Mouse (Mus musculus): ENCODE measurements around the gene Rpl38. TPM values are rescaled to one million over a fixed set of nuclear protein-coding genes. Genes with fewer than 3 reads are reported as not detected.
"Not testable (repeated sequence)": the region's sequence is repeated elsewhere in the genome, so short reads cannot be mapped to it uniquely, and the experiment has no call there.

Rpl38 gene
- polyA plus RNA-seq, 1 experiment from 2014 or later, result 598 TPM

DNA sequence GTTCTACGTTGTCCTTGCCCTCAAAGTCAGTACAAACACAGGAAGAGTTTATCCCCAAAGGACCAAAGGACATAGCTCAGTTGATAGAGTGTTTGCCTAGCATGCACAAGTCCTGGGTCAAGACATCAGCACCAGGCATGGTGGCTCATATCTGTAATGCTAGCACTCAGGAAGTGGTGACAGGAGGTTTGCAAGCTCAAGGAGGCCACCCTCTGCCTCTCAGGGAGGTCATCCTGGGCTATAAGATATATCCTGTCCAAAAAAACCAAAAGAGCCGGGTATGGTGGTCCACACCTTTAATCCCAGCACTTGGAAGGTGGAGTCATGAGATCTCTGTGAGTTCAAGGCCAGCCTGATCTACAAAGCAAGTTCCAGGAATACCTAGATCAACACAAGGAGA is 2.9 kb upstream of the Rpl38 start:
- WGBS (ENCODE audit: insufficient replicate concordance), result 11% methylated on average over 2 of the region's 2 CpGs
- no peak for ATAC-seq (ENCODE audit: low read depth)

DNA sequence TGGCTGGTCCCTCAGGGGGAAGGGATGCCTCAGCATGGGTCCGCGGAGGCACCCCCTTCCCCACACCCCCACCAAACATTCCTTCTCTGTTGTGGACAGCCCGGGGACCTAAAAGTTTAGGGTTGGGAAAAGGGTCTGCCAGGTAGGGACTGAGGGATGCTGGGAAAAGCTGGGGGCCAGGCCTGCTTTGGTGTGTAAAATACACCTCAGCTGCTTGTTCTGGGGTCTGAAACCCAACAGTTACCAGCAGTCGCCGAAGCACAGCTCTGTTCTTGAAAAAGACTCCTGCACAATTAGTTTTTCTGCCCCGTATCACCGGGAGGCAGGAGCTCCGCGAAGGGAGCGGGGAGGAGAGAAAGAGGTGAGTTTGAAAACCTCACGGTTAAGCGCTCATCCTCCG is 1.5 kb upstream of the Rpl38 start:
- Histone ChIP-seq H3K4me3 (ENCODE audit: low read depth, low read length) (no peak overlapping the region), H3K27me3 (ENCODE audit: control insufficient read depth, insufficient read depth, low read depth, low read length) (peaks cover 3% of the 10 kb centered on the region; the same call in 1 of the 2 replicates), H3K36me3 (ENCODE audit: control insufficient read depth, insufficient read depth) (peaks cover 11% of the 10 kb centered on the region), H3K9ac (ENCODE audit: low read depth, low read length) (no peak overlapping the region), H3K4me1 (ENCODE audit: control insufficient read depth, low read depth, low read length) (peaks cover 20% of the 10 kb centered on the region), H3K9me3 (replicated peaks; ENCODE audit: control insufficient read depth, low read length) (no peaks in the 10 kb centered on the region), H3K27ac (ENCODE audit: low read length) (no peak overlapping the region), H3K4me2 (ENCODE audit: low read depth, low read length) (no peak overlapping the region)
- no peak for ATAC-seq (ENCODE audit: low read depth)
- WGBS (ENCODE audit: insufficient replicate concordance), result 16% methylated on average over 13 of the region's 13 CpGs

More for the DNA sequence above, 2.9 kb upstream of the Rpl38 start:
- Histone ChIP-seq H3K27me3 (ENCODE audit: control insufficient read depth, insufficient read depth, low read depth, low read length) (peaks cover 3% of the 10 kb centered on the region; the same call in 1 of the 2 replicates), H3K27ac (ENCODE audit: low read length) (no peak overlapping the region), H3K4me1 (ENCODE audit: control insufficient read depth, low read depth, low read length) (peaks cover 12% of the 10 kb centered on the region), H3K4me3 (ENCODE audit: low read depth, low read length) (no peak overlapping the region), H3K9me3 (replicated peaks; ENCODE audit: control insufficient read depth, low read length) (no peaks in the 10 kb centered on the region), H3K9ac (ENCODE audit: low read depth, low read length) (no peak overlapping the region), H3K4me2 (ENCODE audit: low read depth, low read length) (no peak overlapping the region), H3K36me3 (ENCODE audit: control insufficient read depth, insufficient read depth) (no peaks in the 10 kb centered on the region)

GRCm38 (mm10) chr11:114667236-114667931 is 940 bp upstream of the Rpl38 start:
- Histone ChIP-seq H3K27ac (ENCODE audit: low read length) (no peak overlapping the region), H3K4me1 (ENCODE audit: control insufficient read depth, low read depth, low read length) (peaks cover 20% of the 10 kb centered on the region), H3K4me2 (ENCODE audit: low read depth, low read length) (0 out of 2 replicates have a peak overlapping the region, but pooled peaks have one; percentile 7), H3K9me3 (replicated peaks; ENCODE audit: control insufficient read depth, low read length) (no peaks in the 10 kb centered on the region), H3K9ac (ENCODE audit: low read depth, low read length) (no peak overlapping the region), H3K36me3 (ENCODE audit: control insufficient read depth, insufficient read depth) (peaks cover 17% of the 10 kb centered on the region), H3K27me3 (ENCODE audit: control insufficient read depth, insufficient read depth, low read depth, low read length) (peaks cover 3% of the 10 kb centered on the region; the same call in 1 of the 2 replicates), H3K4me3 (ENCODE audit: low read depth, low read length) (no peak overlapping the region)
- no peak for ATAC-seq (ENCODE audit: low read depth)
- WGBS (ENCODE audit: insufficient replicate concordance), result 27% methylated on average over 15 of the region's 18 CpGs

GRCm38 (mm10) chr11:114667932-114668285 is 415 bp upstream of the Rpl38 start:
- not testable (repeated sequence) for H3K27ac ChIP-seq (ENCODE audit: low read length); H3K27me3 ChIP-seq (ENCODE audit: control insufficient read depth, insufficient read depth, low read depth, low read length); H3K4me3 ChIP-seq (ENCODE audit: low read depth, low read length); H3K9me3 ChIP-seq (replicated peaks; ENCODE audit: control insufficient read depth, low read length); H3K9ac ChIP-seq (ENCODE audit: low read depth, low read length); ATAC-seq (ENCODE audit: low read depth)
- 17% methylated on average over 11 of the region's 11 CpGs for WGBS (ENCODE audit: insufficient replicate concordance)
- Histone ChIP-seq H3K4me2 (ENCODE audit: low read depth, low read length) (0 out of 2 replicates have a peak overlapping the region, but pooled peaks have one; percentile 7), H3K4me1 (ENCODE audit: control insufficient read depth, low read depth, low read length) (peaks cover 20% of the 10 kb centered on the region), H3K36me3 (ENCODE audit: control insufficient read depth, insufficient read depth) (peaks cover 22% of the 10 kb centered on the region)

GRCm38 (mm10) chr11:114668741-114669623 is 658 bp downstream of the Rpl38 start:
- Histone ChIP-seq H3K27me3 (ENCODE audit: control insufficient read depth, insufficient read depth, low read depth, low read length) (peaks cover 3% of the 10 kb centered on the region; the same call in 1 of the 2 replicates), H3K9me3 (replicated peaks; ENCODE audit: control insufficient read depth, low read length) (no peaks in the 10 kb centered on the region), H3K36me3 (ENCODE audit: control insufficient read depth, insufficient read depth) (peaks cover 24% of the 10 kb centered on the region), H3K4me2 (ENCODE audit: low read depth, low read length) (peak overlapping the region; percentile 74), H3K4me1 (ENCODE audit: control insufficient read depth, low read depth, low read length) (peaks cover 20% of the 10 kb centered on the region), H3K27ac (ENCODE audit: low read length) (peak overlapping the region; percentile 32), H3K9ac (ENCODE audit: low read depth, low read length) (peak overlapping the region; percentile 74), H3K4me3 (ENCODE audit: low read depth, low read length) (peak overlapping the region; percentile 76)
- peak; percentile 63 for ATAC-seq (ENCODE audit: low read depth)
- under 1% methylated on average over 60 of the region's 60 CpGs for WGBS (ENCODE audit: insufficient replicate concordance)

GRCm38 (mm10) chr11:114669651-114670168 is 1.4 kb downstream of the Rpl38 start:
- WGBS (ENCODE audit: insufficient replicate concordance), result 7% methylated on average over 12 of the region's 12 CpGs
- peak overlapping the region; percentile 76 for H3K4me3 ChIP-seq (ENCODE audit: low read depth, low read length)

DNA sequence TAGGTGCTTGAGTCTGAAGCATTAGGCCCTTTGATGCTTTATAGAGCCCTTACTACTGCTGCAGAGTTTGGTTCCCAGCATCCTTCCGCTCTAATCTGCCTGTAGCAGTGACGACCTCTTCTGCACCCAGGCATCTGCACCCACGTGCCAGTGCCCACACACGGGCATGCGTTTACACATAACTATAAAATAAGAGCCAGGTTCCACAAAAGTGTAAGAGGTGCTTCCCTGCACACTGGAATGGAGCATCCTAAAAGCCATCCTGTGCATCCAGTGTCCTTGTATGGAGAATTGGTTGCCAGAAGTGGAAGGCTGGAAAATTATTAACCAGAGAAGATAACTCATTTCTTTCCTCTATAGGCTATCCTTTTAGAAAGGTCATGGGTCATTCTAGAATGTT is 2.8 kb downstream of the Rpl38 start:
- H3K27me3 ChIP-seq (ENCODE audit: control insufficient read depth, insufficient read depth, low read depth, low read length), result peaks cover 11% of the 10 kb centered on the region
- 80% methylated on average over 5 of the region's 5 CpGs for WGBS (ENCODE audit: insufficient replicate concordance)
- no peak overlapping the region for H3K4me2 ChIP-seq (ENCODE audit: low read depth, low read length)
- no peak overlapping the region for H3K27ac ChIP-seq (ENCODE audit: low read length)
- no peak for ATAC-seq (ENCODE audit: low read depth)
- H3K4me3 ChIP-seq (ENCODE audit: low read depth, low read length), result no peak overlapping the region
- peaks cover 29% of the 10 kb centered on the region for H3K4me1 ChIP-seq (ENCODE audit: control insufficient read depth, low read depth, low read length)
- H3K9ac ChIP-seq (ENCODE audit: low read depth, low read length), result no peak overlapping the region
- H3K9me3 ChIP-seq (replicated peaks; ENCODE audit: control insufficient read depth, low read length), result no peaks in the 10 kb centered on the region
- H3K36me3 ChIP-seq (ENCODE audit: control insufficient read depth, insufficient read depth), result peaks cover 24% of the 10 kb centered on the region

More at GRCm38 (mm10) chr11:114669651-114670168, 1.4 kb downstream of the Rpl38 start:
- Histone ChIP-seq H3K4me1 (ENCODE audit: control insufficient read depth, low read depth, low read length) (peaks cover 20% of the 10 kb centered on the region), H3K9ac (ENCODE audit: low read depth, low read length) (peak overlapping the region; percentile 74), H3K27me3 (ENCODE audit: control insufficient read depth, insufficient read depth, low read depth, low read length) (peaks cover 3% of the 10 kb centered on the region; the same call in 1 of the 2 replicates), H3K36me3 (ENCODE audit: control insufficient read depth, insufficient read depth) (peaks cover 24% of the 10 kb centered on the region), H3K4me2 (ENCODE audit: low read depth, low read length) (peak overlapping the region; percentile 74), H3K9me3 (replicated peaks; ENCODE audit: control insufficient read depth, low read length) (no peaks in the 10 kb centered on the region), H3K27ac (ENCODE audit: low read length) (peak overlapping the region; percentile 32)
- no peak for ATAC-seq (ENCODE audit: low read depth)

DNA sequence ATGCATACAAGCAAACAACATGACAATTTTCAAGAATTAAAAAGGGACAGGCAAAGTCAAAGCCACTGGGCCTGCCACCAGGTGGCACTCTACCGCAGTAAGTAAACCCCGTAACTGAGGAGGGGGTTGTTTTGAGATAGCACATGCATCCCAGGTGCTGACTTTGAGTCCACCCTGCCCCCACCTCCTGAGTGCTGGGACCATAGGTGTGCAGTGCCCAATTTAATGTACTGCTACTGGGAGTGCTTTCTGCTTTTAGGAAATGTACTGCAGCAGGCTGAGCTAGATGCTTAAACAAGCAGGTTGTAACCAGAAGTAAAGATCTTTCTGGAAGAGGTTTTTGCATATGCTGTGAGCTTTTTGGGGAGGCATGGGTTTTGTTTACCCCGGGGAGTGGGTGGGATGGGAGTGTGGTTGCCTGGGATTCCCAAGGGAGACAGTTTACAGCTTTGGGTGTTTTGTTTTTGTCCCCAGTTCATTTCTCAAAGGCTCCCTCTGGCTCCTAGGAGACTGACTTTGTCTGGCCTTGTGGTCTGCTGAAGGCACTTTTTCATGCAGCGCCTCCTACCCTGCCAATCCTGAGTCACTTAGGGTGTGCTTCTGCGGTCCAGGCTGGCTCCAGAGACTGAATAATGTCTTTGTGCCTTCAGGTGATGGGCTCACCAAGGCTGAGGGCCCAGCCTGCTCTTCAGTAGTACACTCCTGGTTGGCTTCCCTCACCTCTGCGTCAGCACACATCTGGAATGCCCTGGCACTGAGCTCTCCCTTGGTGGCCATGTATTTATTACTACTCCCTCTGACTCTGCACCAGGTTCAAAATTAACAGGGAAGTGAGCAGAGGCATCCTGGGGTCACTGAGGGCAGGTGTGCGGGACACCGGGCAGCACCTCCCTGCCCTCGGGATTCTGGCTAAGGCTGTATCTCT is 4.7 kb downstream of the Rpl38 start:
- Histone ChIP-seq H3K9ac (ENCODE audit: low read depth, low read length) (no peak overlapping the region), H3K27me3 (ENCODE audit: control insufficient read depth, insufficient read depth, low read depth, low read length) (peaks cover 16% of the 10 kb centered on the region), H3K4me2 (ENCODE audit: low read depth, low read length) (no peak overlapping the region), H3K27ac (ENCODE audit: low read length) (no peak overlapping the region), H3K4me1 (ENCODE audit: control insufficient read depth, low read depth, low read length) (peaks cover 29% of the 10 kb centered on the region), H3K4me3 (ENCODE audit: low read depth, low read length) (no peak overlapping the region), H3K36me3 (ENCODE audit: control insufficient read depth, insufficient read depth) (peaks cover 24% of the 10 kb centered on the region), H3K9me3 (replicated peaks; ENCODE audit: control insufficient read depth, low read length) (no peaks in the 10 kb centered on the region)
- no peak for ATAC-seq (ENCODE audit: low read depth)
- WGBS (ENCODE audit: insufficient replicate concordance), result 56% methylated on average over 9 of the region's 9 CpGs
